Mouse (Mus musculus) embryonic facial prominence, embryonic 14.5 days (tissue): ENCODE data around the gene Myo1h. TPM values are rescaled to one million over a fixed set of nuclear protein-coding genes. Genes with fewer than 3 reads are reported as not detected.

Experiments
- ATAC-seq: fragments of 200-750 bp; cut with Nextera tagmentation; 2 replicates; pipeline ENCODE4 v1.8.0; 2017; ENCODE audit warnings: low read depth, moderate number of reproducible peaks, moderate TSS enrichment
- DNase-seq: peaks from one replicate; pipeline ENCODE4 v3.0.0-alpha.2; 2015; ENCODE audit warnings: low spot score
- H3K27ac ChIP-seq: fragments of 300-500 bp; sonication (generic); replicated peaks from 2 replicates; pipeline ENCODE4 v1.5.1; 2014; ENCODE audit warnings: low read depth, mild to moderate bottlenecking, low read length, moderate library complexity
- H3K27me3 ChIP-seq: fragments of 300-500 bp; sonication (generic); replicated peaks from 2 replicates; pipeline ENCODE4 v1.6.1; 2014; ENCODE audit warnings: low read length; ENCODE audit not compliant: control insufficient read depth, insufficient read depth
- H3K36me3 ChIP-seq: fragments of 300-500 bp; sonication (generic); 2 replicates; pipeline ENCODE4 v1.6.1; 2014; ENCODE audit warnings: low read length, mixed read lengths; ENCODE audit not compliant: control insufficient read depth, insufficient read depth
- H3K4me1 ChIP-seq: fragments of 300-500 bp; sonication (generic); 2 replicates; pipeline ENCODE4 v1.6.1; 2014; ENCODE audit warnings: antibody characterized with exemption, low read length; ENCODE audit not compliant: control insufficient read depth, insufficient read depth
- H3K4me2 ChIP-seq: fragments of 300-500 bp; sonication (generic); 2 replicates; pipeline ENCODE4 v1.6.1; 2014; ENCODE audit warnings: low read depth, mild to moderate bottlenecking, low read length, moderate library complexity, mixed read lengths
- H3K4me3 ChIP-seq: fragments of 300-500 bp; sonication (generic); 2 replicates; pipeline ENCODE4 v1.5.1; 2014; ENCODE audit warnings: low read depth, mild to moderate bottlenecking, low read length
- H3K9ac ChIP-seq: fragments of 300-500 bp; sonication (generic); 2 replicates; pipeline ENCODE4 v1.6.1; 2014; ENCODE audit warnings: low read depth, mild to moderate bottlenecking, low read length, moderate library complexity, mixed read lengths
- H3K9me3 ChIP-seq: fragments of 300-500 bp; sonication (generic); 2 replicates; pipeline ENCODE4 v1.6.1; 2016; ENCODE audit warnings: low read length; ENCODE audit not compliant: control insufficient read depth
- WGBS: fragments of 180-500 bp; shearing (Covaris S2); extraction: QIAGEN DNeasy Blood & Tissue Kit; methylation state at CpG from one replicate; pipeline ENCODE4 v1.1.7; 2014; 5-methylcytosine and 5-hydroxymethylcytosine counted together
- polyA plus RNA-seq: library from polyadenylated mRNA; unstranded; fragments of >200 nt; fragmentation: Nextera tagmentation; extraction: Ambion mirVana; gene quantifications from 2 replicates; pipeline ENCODE4 v1.2.1, GENCODE M21; 2014

Myo1h gene
- polyA plus RNA-seq, 1 experiment from 2014 or later = 3.0 TPM

DNA sequence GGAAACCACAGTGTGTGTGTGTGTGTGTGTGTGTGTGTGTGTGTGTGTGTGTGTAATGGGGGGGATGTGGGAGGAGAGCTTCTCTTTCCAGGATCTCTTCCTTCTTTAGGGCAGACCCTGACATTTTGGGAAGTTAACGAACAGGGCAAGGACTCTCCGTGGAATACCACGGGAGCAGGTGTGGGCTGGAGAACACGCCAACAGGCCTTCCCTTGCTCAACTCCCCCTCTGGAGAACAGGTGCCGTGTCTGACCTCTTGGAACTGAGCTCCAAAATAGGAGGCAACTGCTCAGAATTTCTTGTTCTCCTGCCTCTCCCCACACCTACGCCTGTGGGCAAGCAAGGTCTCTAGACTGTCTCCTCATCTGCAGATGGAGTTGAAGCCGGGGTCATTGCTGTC is 19.5 kb upstream of the Myo1h start:
- DNase-seq (no peak), ATAC-seq (no peak)
- 55% methylated on average over 7 of the region's 7 CpGs for WGBS
- Histone ChIP-seq H3K27me3 (peaks cover 40% of the 10 kb centered on the region), H3K9ac (no peak overlapping the region), H3K9me3 (no peaks in the 10 kb centered on the region), H3K36me3 (no peaks in the 10 kb centered on the region), H3K27ac (no peak overlapping the region), H3K4me2 (no peak overlapping the region), H3K4me3 (no peak overlapping the region), H3K4me1 (peaks cover 5% of the 10 kb centered on the region)

DNA sequence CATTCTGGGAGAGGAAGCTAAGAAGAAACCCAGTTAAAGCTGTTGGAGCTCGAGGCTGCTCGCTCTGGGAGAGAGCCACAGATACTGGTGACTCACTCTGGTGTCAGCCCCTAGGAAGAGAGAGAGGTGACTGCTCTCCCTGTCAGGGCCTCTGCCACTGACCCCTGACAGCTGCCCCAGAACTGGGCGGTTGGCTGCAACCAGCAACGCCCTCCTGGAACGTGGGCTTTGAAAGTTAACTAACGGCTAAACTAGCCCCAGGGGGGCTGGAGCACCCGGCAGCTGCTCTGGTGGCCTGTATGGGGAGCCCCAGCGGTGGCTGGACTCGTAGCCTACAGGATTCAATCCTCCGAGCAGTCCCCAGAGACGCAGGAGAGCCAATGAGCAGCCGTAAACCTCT is 19.0 kb upstream of the Myo1h start:
- peaks cover 45% of the 10 kb centered on the region for H3K27me3 ChIP-seq
- no peak for ATAC-seq
- WGBS = 14% methylated on average over 10 of the region's 12 CpGs
- H3K36me3 ChIP-seq = no peaks in the 10 kb centered on the region
- no peak overlapping the region for H3K4me3 ChIP-seq
- DNase-seq = peak; percentile 39
- H3K4me1 ChIP-seq = peaks cover 5% of the 10 kb centered on the region
- no peak overlapping the region for H3K9ac ChIP-seq
- H3K4me2 ChIP-seq = no peak overlapping the region
- H3K27ac ChIP-seq = no peak overlapping the region
- no peaks in the 10 kb centered on the region for H3K9me3 ChIP-seq

DNA sequence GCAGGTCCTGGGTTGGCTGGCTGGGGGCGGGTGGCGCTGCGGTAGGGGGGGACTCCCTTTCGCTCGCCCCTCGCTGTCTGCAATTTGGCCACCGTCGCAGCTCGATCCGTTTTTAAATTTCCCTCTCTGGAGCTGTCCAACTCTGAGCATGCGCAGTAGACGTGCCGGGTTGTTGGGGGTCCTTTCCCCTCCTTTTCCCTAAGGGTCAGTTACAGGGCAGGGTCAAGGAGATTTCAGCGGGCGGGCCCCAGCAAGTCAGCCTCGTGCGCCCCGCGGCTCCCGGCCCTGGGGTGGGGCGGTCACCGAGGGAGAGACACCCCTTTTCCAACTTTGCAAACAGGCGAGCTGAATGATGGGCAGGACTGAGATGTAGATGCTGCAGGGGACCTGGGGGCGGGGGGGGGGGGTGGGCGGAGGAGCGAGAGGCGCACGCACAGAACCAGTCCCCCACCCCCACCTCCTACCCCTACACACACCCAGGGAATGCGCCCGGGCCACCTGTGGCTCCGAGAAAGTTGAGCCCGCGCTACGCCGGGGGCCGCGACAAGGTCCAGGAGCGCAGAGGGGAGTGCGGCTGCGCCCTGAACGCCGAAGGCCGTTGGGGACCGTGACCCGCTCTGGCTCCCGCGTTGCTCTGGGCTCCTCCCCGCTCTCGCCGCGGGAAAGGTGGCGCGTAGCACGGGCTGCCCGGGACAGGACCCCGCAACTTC is 15.1 kb upstream of the Myo1h start, which contains the start of gene Foxn4:
TSS of gene Foxn4 (minus strand) at position 115 of the 710 bp plus-strand sequence.
- Histone ChIP-seq H3K4me1 (peaks cover 5% of the 10 kb centered on the region), H3K36me3 (no peaks in the 10 kb centered on the region), H3K4me3 (peak within 1 kb of the TSS; percentile 39), H3K27ac (no peak within 1 kb of the TSS), H3K9me3 (no peaks in the 10 kb centered on the region), H3K9ac (no peak within 1 kb of the TSS), H3K4me2 (peak within 1 kb of the TSS; percentile 68), H3K27me3 (peaks cover 78% of the 10 kb centered on the region)
- 0% methylated on average over 30 of the region's 56 CpGs for WGBS
- DNase-seq = no peak
- peak; percentile 51; the same call in 1 of the 2 replicates for ATAC-seq

DNA sequence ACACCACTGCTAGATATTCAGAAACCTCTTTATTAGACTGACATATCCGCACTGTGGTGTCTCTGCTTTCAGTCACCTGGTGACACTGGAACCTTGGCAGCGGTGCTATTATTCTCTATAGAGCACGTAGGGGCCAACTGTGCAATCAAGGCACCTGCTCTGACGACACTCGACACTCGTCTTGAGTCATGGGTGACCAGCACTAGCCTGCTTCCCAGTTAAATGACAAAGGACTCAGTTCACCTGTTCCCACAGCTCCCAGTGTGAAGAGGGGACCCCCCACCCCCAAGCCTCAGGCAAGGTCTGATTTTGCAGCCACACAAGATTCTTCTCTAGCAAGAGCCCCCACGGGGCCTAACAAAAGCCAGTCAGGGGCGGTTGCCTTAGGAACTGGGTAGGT is 13.6 kb upstream of the Myo1h start:
- H3K9ac ChIP-seq = no peak overlapping the region
- DNase-seq = no peak
- ATAC-seq = no peak
- peaks cover 77% of the 10 kb centered on the region for H3K27me3 ChIP-seq
- no peak overlapping the region for H3K27ac ChIP-seq
- H3K9me3 ChIP-seq = no peaks in the 10 kb centered on the region
- WGBS = 16% methylated on average over 8 of the region's 8 CpGs
- no peaks in the 10 kb centered on the region for H3K36me3 ChIP-seq
- H3K4me3 ChIP-seq = no peak overlapping the region
- no peak overlapping the region for H3K4me2 ChIP-seq
- peaks cover 5% of the 10 kb centered on the region for H3K4me1 ChIP-seq

DNA sequence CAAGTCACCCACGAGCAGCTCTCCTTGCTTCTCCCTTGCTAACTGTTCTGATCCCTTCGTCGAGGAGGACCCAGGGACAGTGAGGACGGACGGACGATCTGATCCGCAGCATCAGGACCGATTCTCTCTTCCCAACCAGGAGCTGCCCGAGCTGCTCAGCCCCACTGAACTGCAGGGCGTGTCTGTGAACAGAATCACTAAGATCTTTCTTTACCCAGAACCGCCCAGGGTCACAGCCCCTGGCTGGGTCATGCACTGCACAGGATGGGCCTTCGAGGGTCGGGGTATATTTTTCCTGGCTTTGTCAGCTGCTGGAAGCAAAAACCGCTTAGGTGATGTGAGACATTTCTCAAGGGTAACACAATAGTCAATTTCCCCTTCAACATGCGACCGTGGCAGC is 13.0 kb upstream of the Myo1h start:
- H3K4me3 ChIP-seq = no peak overlapping the region
- H3K36me3 ChIP-seq = no peaks in the 10 kb centered on the region
- ATAC-seq (no peak), DNase-seq (no peak)
- H3K4me1 ChIP-seq = peaks cover 5% of the 10 kb centered on the region
- 34% methylated on average over 16 of the region's 16 CpGs for WGBS
- H3K27ac ChIP-seq = no peak overlapping the region
- no peak overlapping the region for H3K4me2 ChIP-seq
- H3K27me3 ChIP-seq = peaks cover 73% of the 10 kb centered on the region
- H3K9me3 ChIP-seq = no peaks in the 10 kb centered on the region
- H3K9ac ChIP-seq = no peak overlapping the region

- ATAC-seq = peak; percentile 56
Observed at GRCm38 (mm10) chr5:114279382-114280143, 9.4 kb upstream of the Myo1h start.

DNA sequence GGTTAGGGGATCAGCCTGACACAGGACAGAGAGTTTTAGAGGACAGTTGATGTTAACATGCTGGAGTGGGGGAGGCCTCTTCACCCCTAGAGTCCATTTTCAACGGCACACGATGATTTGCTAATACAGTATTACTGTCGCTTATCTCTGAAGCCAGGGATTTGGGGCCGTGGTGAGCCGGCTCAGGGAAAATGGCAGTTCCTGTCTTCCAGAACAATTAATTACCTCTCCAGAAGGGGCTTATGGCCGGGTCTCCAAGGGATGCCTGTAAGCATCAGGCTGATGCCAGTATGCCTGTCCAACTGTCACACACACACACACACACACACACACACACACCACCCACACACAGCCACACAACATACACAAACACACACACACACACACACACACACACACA is 6.6 kb upstream of the Myo1h start:
- Histone ChIP-seq H3K27me3 (peaks cover 12% of the 10 kb centered on the region), H3K4me1 (no peaks in the 10 kb centered on the region), H3K4me3 (no peak overlapping the region), H3K27ac (no peak overlapping the region), H3K9me3 (no peaks in the 10 kb centered on the region), H3K36me3 (no peaks in the 10 kb centered on the region), H3K4me2 (no peak overlapping the region), H3K9ac (no peak overlapping the region)
- no peak for ATAC-seq
- 54% methylated on average over 6 of the region's 6 CpGs for WGBS
- no peak for DNase-seq

More at GRCm38 (mm10) chr5:114279382-114280143, 9.4 kb upstream of the Myo1h start:
- H3K9ac ChIP-seq = no peak overlapping the region
- H3K4me1 ChIP-seq = no peaks in the 10 kb centered on the region
- no peaks in the 10 kb centered on the region for H3K9me3 ChIP-seq
- no peak overlapping the region for H3K27ac ChIP-seq
- H3K27me3 ChIP-seq = peaks cover 40% of the 10 kb centered on the region
- WGBS = 51% methylated on average over 12 of the region's 12 CpGs
- DNase-seq = peak; percentile 35
- no peak overlapping the region for H3K4me3 ChIP-seq
- H3K4me2 ChIP-seq = no peak overlapping the region
- H3K36me3 ChIP-seq = no peaks in the 10 kb centered on the region

DNA sequence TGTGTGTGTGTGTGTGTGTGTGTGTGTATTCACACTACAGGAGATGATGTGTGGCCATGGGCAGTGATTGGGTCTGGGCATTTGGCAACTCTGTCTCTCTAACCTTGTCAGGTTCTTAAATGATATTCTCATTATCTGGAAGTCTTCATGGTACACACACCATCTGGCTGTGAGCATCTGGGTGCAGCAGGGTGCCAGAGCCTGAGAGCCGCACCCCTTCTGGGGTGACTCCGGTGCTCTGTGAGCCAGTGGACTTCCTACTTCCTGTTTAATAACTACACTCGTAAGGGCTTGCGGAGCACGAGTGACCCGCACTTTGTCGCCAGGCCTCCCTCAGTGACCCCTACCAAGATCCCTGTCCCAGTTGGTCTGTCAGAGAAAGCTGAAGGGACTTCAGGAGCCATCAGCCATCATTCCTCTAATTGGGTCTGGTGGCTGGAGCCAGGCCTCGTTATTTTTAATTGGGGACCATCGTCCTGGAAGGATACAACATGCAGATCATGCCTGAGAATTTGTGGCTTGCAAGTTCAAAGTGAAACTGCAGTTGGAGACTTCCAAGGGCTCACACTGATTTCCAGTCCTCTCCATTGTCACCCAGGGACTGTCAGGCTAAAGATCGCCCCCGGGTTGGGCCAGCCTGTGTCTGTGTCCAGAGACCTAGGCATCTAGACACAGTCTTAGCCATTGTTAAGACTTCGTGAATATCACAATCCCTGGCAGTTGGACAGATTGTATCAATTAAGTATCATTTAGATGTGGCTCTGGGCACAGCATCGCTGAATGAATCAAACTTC is 4.2 kb upstream of the Myo1h start:
- H3K4me3 ChIP-seq = no peak overlapping the region
- peak; percentile 58 for DNase-seq
- H3K27me3 ChIP-seq = peaks cover 3% of the 10 kb centered on the region; the same call in 1 of the 2 replicates
- no peaks in the 10 kb centered on the region for H3K36me3 ChIP-seq
- ATAC-seq = peak; percentile 48; the same call in 1 of the 2 replicates
- H3K4me1 ChIP-seq = no peaks in the 10 kb centered on the region
- H3K9ac ChIP-seq = no peak overlapping the region
- WGBS = 39% methylated on average over 13 of the region's 13 CpGs
- H3K27ac ChIP-seq = no peak overlapping the region
- H3K4me2 ChIP-seq = no peak overlapping the region
- H3K9me3 ChIP-seq = no peaks in the 10 kb centered on the region
